Mouse (Mus musculus): Measurements from ENCODE around the gene Eml3. TPM values are rescaled to one million over a fixed set of nuclear protein-coding genes. Genes with fewer than 3 reads are reported as not detected.
A peak's percentile ranks its signal among the peaks of the same experiment; 100 is the strongest.

The Eml3 gene
- polyA plus RNA-seq, 1 experiment, result not detected

DNA sequence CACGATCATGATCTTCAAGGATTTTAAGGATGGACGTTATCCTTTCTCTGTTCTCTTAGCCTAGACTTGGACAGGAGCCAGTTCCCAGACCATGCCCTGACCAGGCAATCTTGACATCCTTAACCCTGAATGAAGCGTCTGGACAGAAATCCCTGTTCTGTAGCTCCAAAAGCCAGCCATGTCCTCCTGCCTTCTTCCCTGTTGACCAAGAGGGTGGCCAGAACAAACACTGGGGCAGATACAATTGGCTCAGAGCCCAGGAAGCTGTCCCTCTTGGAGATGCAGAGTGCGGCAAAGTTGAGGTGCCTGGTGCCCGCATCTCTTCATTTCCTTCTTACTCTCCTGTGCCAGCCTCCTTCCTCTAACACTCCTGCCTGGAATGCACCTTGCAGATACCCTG, 56.5 kb downstream of the Eml3 start:
- no peak for TF ChIP-seq CTCF (IDR thresholded peaks at IDR 0.05; ENCODE audit: insufficient read depth, low read depth, low read length)
- TF ChIP-seq POLR2A (IDR thresholded peaks at IDR 0.05; ENCODE audit: insufficient read depth, low read depth, low read length), result no peak
- Histone ChIP-seq H3K4me1 (ENCODE audit: control insufficient read depth, insufficient read depth, low read length) (peaks cover 48% of the 10 kb centered on the region), H3K27ac (ENCODE audit: insufficient read depth, low read depth, low read length) (no peak overlapping the region), H3K4me3 (ENCODE audit: insufficient read depth, low read depth, low read length) (no peak overlapping the region)
- WGBS, result 77% methylated on average over 5 of the region's 5 CpGs

DNA sequence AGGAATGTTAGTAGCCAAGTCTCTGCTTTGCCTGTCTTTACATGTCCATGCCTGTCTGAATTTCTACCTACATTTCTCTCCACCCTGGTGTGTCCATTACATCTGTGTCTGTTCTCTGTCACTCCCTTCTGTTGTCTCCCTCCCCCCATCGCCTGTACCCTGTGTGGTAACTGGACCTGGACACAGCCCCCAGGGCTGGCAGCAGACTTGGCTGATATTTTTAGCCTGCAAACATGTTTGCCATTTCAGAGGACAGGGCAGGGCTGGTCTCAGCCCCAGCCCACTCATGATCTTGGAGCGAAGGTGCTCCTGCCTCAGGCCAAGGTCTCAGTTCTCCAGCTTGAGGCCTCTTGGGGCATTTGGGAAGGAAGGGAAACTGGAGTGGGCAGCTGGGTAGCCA, 58.5 kb downstream of the Eml3 start:
- 65% methylated on average over 2 of the region's 2 CpGs for WGBS

GRCm38 (mm10) chr19:8988346-8989065, 59.2 kb downstream of the Eml3 start:
- TF ChIP-seq POLR2A (IDR thresholded peaks at IDR 0.05; ENCODE audit: insufficient read depth, low read depth, low read length) (no peak), CTCF (IDR thresholded peaks at IDR 0.05; ENCODE audit: insufficient read depth, low read depth, low read length) (no peak)
- Histone ChIP-seq H3K4me1 (ENCODE audit: control insufficient read depth, insufficient read depth, low read length) (peaks cover 42% of the 10 kb centered on the region), H3K27ac (ENCODE audit: insufficient read depth, low read depth, low read length) (no peak overlapping the region), H3K4me3 (ENCODE audit: insufficient read depth, low read depth, low read length) (no peak overlapping the region)
- WGBS, result 51% methylated on average over 15 of the region's 15 CpGs

More for the DNA sequence above, 58.5 kb downstream of the Eml3 start:
- H3K4me3 ChIP-seq (ENCODE audit: insufficient read depth, low read depth, low read length), result no peak overlapping the region
- TF ChIP-seq CTCF (IDR thresholded peaks at IDR 0.05; ENCODE audit: insufficient read depth, low read depth, low read length) (no peak), POLR2A (IDR thresholded peaks at IDR 0.05; ENCODE audit: insufficient read depth, low read depth, low read length) (no peak)
- no peak overlapping the region for H3K27ac ChIP-seq (ENCODE audit: insufficient read depth, low read depth, low read length)
- peaks cover 43% of the 10 kb centered on the region for H3K4me1 ChIP-seq (ENCODE audit: control insufficient read depth, insufficient read depth, low read length)

DNA sequence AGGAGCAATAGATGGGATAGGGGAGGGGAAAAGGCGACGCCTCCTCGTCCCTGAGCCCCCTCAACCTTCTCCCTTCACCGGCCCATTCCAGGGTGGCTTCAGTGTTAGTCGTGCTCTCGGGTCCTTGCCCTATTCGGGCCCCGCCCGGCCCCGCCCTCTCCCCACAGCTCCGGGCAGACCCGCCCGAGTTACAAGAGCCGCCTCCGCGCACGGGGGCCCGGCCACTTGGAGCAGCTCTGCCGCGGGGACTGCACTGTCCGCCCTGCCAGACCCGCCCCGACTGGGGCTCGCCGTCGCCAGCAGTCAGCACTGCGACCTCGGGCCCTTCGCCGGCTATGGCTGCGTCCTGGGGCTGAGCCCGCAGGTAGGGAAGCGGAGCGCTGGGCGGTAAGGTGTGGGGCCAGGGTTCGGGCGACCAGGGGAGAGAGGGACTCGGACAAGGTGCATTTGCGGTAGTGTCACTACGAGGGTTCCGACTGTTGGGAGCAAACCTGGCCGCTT, 59.8 kb downstream of the Eml3 start, which contains the start of gene Ahnak:
Gene Ahnak, plus strand, starts transcription at position 219 of the 501 bp plus-strand sequence.
- no peak for TF ChIP-seq POLR2A (IDR thresholded peaks at IDR 0.05; ENCODE audit: insufficient read depth, low read depth, low read length)
- no peak for TF ChIP-seq CTCF (IDR thresholded peaks at IDR 0.05; ENCODE audit: insufficient read depth, low read depth, low read length)
- 2% methylated on average over 42 of the region's 42 CpGs for WGBS
- Histone ChIP-seq H3K4me3 (ENCODE audit: insufficient read depth, low read depth, low read length) (peak within 1 kb of the TSS; percentile 48), H3K27ac (ENCODE audit: insufficient read depth, low read depth, low read length) (peak within 1 kb of the TSS; percentile 42), H3K4me1 (ENCODE audit: control insufficient read depth, insufficient read depth, low read length) (peaks cover 41% of the 10 kb centered on the region)

DNA sequence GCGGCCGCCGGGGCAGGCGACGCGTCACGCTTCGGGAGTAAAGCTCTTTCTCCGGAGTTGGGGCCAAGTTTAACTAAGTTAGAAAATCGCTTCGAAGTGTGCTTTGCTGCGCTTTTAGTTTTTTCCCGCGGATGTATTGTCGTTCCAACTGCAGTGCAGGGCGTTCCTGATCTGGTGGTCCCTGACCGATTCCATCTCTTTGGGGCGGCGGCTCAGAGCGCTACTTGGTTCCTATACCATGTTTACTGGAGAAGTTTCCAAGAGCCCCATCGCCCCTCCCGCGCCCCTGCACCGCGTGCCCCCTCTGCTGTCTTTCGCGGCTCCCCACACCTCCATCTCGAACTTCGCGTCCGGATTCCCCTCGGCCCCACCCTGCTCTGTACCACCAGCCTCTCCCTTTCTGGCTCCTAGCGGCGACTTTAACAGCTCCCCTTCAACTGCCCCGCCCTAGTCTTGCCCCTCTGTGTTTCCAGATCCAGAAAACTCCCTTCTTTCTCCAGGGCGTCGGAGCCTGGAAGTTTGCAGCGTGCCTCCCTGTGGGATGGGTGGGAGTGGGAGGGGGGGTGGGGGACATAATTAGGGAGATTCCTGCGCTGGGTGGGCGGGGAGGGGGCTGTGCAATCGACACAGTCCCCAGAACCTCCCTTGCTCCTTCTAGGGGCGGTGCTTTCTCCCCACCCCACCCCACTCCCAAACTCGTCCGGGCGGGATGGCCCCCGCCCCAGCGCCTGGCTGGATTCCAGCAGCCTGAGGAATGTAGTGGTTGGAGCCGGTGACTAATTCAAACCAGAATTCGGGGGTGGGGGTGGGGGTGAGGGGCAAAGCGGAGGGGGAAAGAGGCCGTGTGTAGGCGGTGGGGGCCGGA, 60.4 kb downstream of the Eml3 start:
- peaks cover 34% of the 10 kb centered on the region for H3K4me1 ChIP-seq (ENCODE audit: control insufficient read depth, insufficient read depth, low read length)
- peak overlapping the region; percentile 42 for H3K27ac ChIP-seq (ENCODE audit: insufficient read depth, low read depth, low read length)
- peak overlapping the region; percentile 48 for H3K4me3 ChIP-seq (ENCODE audit: insufficient read depth, low read depth, low read length)
- TF ChIP-seq CTCF (IDR thresholded peaks at IDR 0.05; ENCODE audit: insufficient read depth, low read depth, low read length) (no peak), POLR2A (IDR thresholded peaks at IDR 0.05; ENCODE audit: insufficient read depth, low read depth, low read length) (no peak)
- under 1% methylated on average over 53 of the region's 53 CpGs for WGBS

GRCm38 (mm10) chr19:8990432-8991102, 61.2 kb downstream of the Eml3 start:
- H3K4me1 ChIP-seq (ENCODE audit: control insufficient read depth, insufficient read depth, low read length), result peaks cover 36% of the 10 kb centered on the region
- TF ChIP-seq CTCF (IDR thresholded peaks at IDR 0.05; ENCODE audit: insufficient read depth, low read depth, low read length) (no peak), POLR2A (IDR thresholded peaks at IDR 0.05; ENCODE audit: insufficient read depth, low read depth, low read length) (no peak)
- H3K27ac ChIP-seq (ENCODE audit: insufficient read depth, low read depth, low read length), result 0 out of 2 replicates have a peak overlapping the region, but pooled peaks have one; percentile 33
- WGBS, result 24% methylated on average over 15 of the region's 15 CpGs
- peak overlapping the region; percentile 34 for H3K4me3 ChIP-seq (ENCODE audit: insufficient read depth, low read depth, low read length)

Other genes starting within 250 kb of the Eml3 start
- gene Slc3a2, start 206.2 kb upstream of the Eml3 start, polyA plus RNA-seq (2012; ENCODE audit: insufficient read depth, insufficient read length, low replicate concordance, missing spikeins), result not detected in 2 replicates
- gene Wdr74, start 193.7 kb upstream of the Eml3 start, polyA plus RNA-seq (2012; ENCODE audit: insufficient read depth, insufficient read length, low replicate concordance, missing spikeins), result not detected in 2 replicates
- gene 1700092M07Rik, start 188.8 kb upstream of the Eml3 start, polyA plus RNA-seq (2012; ENCODE audit: insufficient read depth, insufficient read length, low replicate concordance, missing spikeins), result not detected in 2 replicates
- 609 TPM in 1 of 2 replicates, not detected in the other for gene Stx5a, start 188.1 kb upstream of the Eml3 start, polyA plus RNA-seq (2012; ENCODE audit: insufficient read depth, insufficient read length, low replicate concordance, missing spikeins)
- not detected in 2 replicates for gene Nxf1, start 172.5 kb upstream of the Eml3 start, polyA plus RNA-seq (2012; ENCODE audit: insufficient read depth, insufficient read length, low replicate concordance, missing spikeins)
- gene Tmem223, start 158.6 kb upstream of the Eml3 start, polyA plus RNA-seq (2012; ENCODE audit: insufficient read depth, insufficient read length, low replicate concordance, missing spikeins), result not detected in 2 replicates
- gene Tmem179b, start 155.1 kb upstream of the Eml3 start, polyA plus RNA-seq (2012; ENCODE audit: insufficient read depth, insufficient read length, low replicate concordance, missing spikeins), result not detected in 2 replicates
- not detected in 2 replicates for gene Taf6l, start 143.1 kb upstream of the Eml3 start, polyA plus RNA-seq (2012; ENCODE audit: insufficient read depth, insufficient read length, low replicate concordance, missing spikeins)
- not detected in 2 replicates for gene Polr2g, start 131.0 kb upstream of the Eml3 start, polyA plus RNA-seq (2012; ENCODE audit: insufficient read depth, insufficient read length, low replicate concordance, missing spikeins)
- gene Zbtb3, start 127.0 kb upstream of the Eml3 start, polyA plus RNA-seq (2012; ENCODE audit: insufficient read depth, insufficient read length, low replicate concordance, missing spikeins), result not detected in 2 replicates
- gene Ttc9c, start 110.2 kb upstream of the Eml3 start, polyA plus RNA-seq (2012; ENCODE audit: insufficient read depth, insufficient read length, low replicate concordance, missing spikeins), result not detected in 2 replicates
- gene Hnrnpul2, start 109.5 kb upstream of the Eml3 start, polyA plus RNA-seq (2012; ENCODE audit: insufficient read depth, insufficient read length, low replicate concordance, missing spikeins), result 134 and 194 TPM in 2 replicates
- gene AC129217.1, start 99.8 kb upstream of the Eml3 start, polyA plus RNA-seq (2012; ENCODE audit: insufficient read depth, insufficient read length, low replicate concordance, missing spikeins), result not detected in 2 replicates
- gene Bscl2, start 92.1 kb upstream of the Eml3 start, polyA plus RNA-seq (2012; ENCODE audit: insufficient read depth, insufficient read length, low replicate concordance, missing spikeins), result not detected in 2 replicates
- gene Gng3, start 90.4 kb upstream of the Eml3 start, polyA plus RNA-seq (2012; ENCODE audit: insufficient read depth, insufficient read length, low replicate concordance, missing spikeins), result not detected in 2 replicates
- gene Lrrn4cl, start 78.8 kb upstream of the Eml3 start, polyA plus RNA-seq (2012; ENCODE audit: insufficient read depth, insufficient read length, low replicate concordance, missing spikeins), result not detected in 2 replicates
- 403 TPM in 1 of 2 replicates, not detected in the other for gene Ubxn1, start 58.1 kb upstream of the Eml3 start, polyA plus RNA-seq (2012; ENCODE audit: insufficient read depth, insufficient read length, low replicate concordance, missing spikeins)
- not detected in 2 replicates for gene Uqcc3, start 48.6 kb upstream of the Eml3 start, polyA plus RNA-seq (2012; ENCODE audit: insufficient read depth, insufficient read length, low replicate concordance, missing spikeins)
- gene Lbhd1, start 45.8 kb upstream of the Eml3 start, polyA plus RNA-seq (2012; ENCODE audit: insufficient read depth, insufficient read length, low replicate concordance, missing spikeins), result not detected in 2 replicates
- not detected in 2 replicates for gene Gm49403, start 45.6 kb upstream of the Eml3 start, polyA plus RNA-seq (2012; ENCODE audit: insufficient read depth, insufficient read length, low replicate concordance, missing spikeins)
- gene 1810009A15Rik, start 40.7 kb upstream of the Eml3 start, polyA plus RNA-seq (2012; ENCODE audit: insufficient read depth, insufficient read length, low replicate concordance, missing spikeins), result not detected in 2 replicates
- gene Gm49416, start 40.6 kb upstream of the Eml3 start, polyA plus RNA-seq (2012; ENCODE audit: insufficient read depth, insufficient read length, low replicate concordance, missing spikeins), result not detected in 2 replicates
- not detected in 2 replicates for gene Ints5, start 36.5 kb upstream of the Eml3 start, polyA plus RNA-seq (2012; ENCODE audit: insufficient read depth, insufficient read length, low replicate concordance, missing spikeins)
- gene Ganab, start 31.5 kb upstream of the Eml3 start, polyA plus RNA-seq (2012; ENCODE audit: insufficient read depth, insufficient read length, low replicate concordance, missing spikeins), result not detected in 2 replicates
- gene B3gat3, start 9.2 kb upstream of the Eml3 start, polyA plus RNA-seq (2012; ENCODE audit: insufficient read depth, insufficient read length, low replicate concordance, missing spikeins), result not detected in 2 replicates
- not detected in 2 replicates for gene Rom1, start 196 bp upstream of the Eml3 start, polyA plus RNA-seq (2012; ENCODE audit: insufficient read depth, insufficient read length, low replicate concordance, missing spikeins)
- not detected in 2 replicates for gene Mta2, start 12.3 kb downstream of the Eml3 start, polyA plus RNA-seq (2012; ENCODE audit: insufficient read depth, insufficient read length, low replicate concordance, missing spikeins)
- gene Tut1, start 24.3 kb downstream of the Eml3 start, polyA plus RNA-seq (2012; ENCODE audit: insufficient read depth, insufficient read length, low replicate concordance, missing spikeins), result not detected in 2 replicates
- gene Eef1g, start 37.5 kb downstream of the Eml3 start, polyA plus RNA-seq (2012; ENCODE audit: insufficient read depth, insufficient read length, low replicate concordance, missing spikeins), result 678 TPM in 1 of 2 replicates, not detected in the other
- not detected in 2 replicates for gene Ahnak, start 59.7 kb downstream of the Eml3 start, polyA plus RNA-seq (2012; ENCODE audit: insufficient read depth, insufficient read length, low replicate concordance, missing spikeins)
- not detected in 2 replicates for gene Scgb1a1, start 158.4 kb downstream of the Eml3 start, polyA plus RNA-seq (2012; ENCODE audit: insufficient read depth, insufficient read length, low replicate concordance, missing spikeins)
- 72.4 TPM in 1 of 2 replicates, not detected in the other for gene Asrgl1, start 206.1 kb downstream of the Eml3 start, polyA plus RNA-seq (2012; ENCODE audit: insufficient read depth, insufficient read length, low replicate concordance, missing spikeins)

Measured in olfactory bulb, adult 2 months (tissue).